8 mouse cellular contexts compared by ENCODE assay signal in genomic region chr12:99329301-99330257, GRCm38 (mm10).
DNase-seq lines count a peak whose midpoint lies in the region; ATAC-seq and TF ChIP-seq lines count a peak whose summit lies in the region.

No protein-coding gene starts in this region.

- 0 out of 2 replicates have a peak overlapping the region, but pooled peaks have one; percentile 13 for H3K4me2 ChIP-seq in hindbrain, embryonic 15.5 days
- no peak overlapping the region for H3K4me2 ChIP-seq in neural tube, embryonic 15.5 days

- no peak overlapping the region for H3K9ac ChIP-seq in hindbrain, embryonic 15.5 days
- no peak overlapping the region for H3K9ac ChIP-seq in neural tube, embryonic 15.5 days (replicated peaks)

- TF ChIP-seq POLR2A in brain, embryonic 14.5 days (IDR thresholded peaks at IDR 0.05; ENCODE audit: borderline replicate concordance, extremely low read depth, insufficient read depth, insufficient read length, poor library complexity, severe bottlenecking) = no peak

- ATAC-seq in hindbrain, embryonic 15.5 days (ENCODE audit: low FRiP score, low read depth) = peak; percentile 50
- ATAC-seq in neural tube, embryonic 15.5 days (ENCODE audit: low FRiP score) = 0 out of 2 replicates have a peak, but pooled peaks have one; percentile 32

- TF ChIP-seq CTCF in brain, embryonic 14.5 days (IDR thresholded peaks at IDR 0.05; ENCODE audit: borderline replicate concordance, extremely low read depth, insufficient read depth, insufficient read length) = no peak
- TF ChIP-seq CTCF in left cerebral cortex, adult 2 months (IDR thresholded peaks at IDR 0.05) = no peak

- H3K27ac ChIP-seq in hindbrain, embryonic 15.5 days (replicated peaks) = peak overlapping the region; percentile 27; the same call in 1 of the 2 replicates
- H3K27ac ChIP-seq in neural tube, embryonic 15.5 days (replicated peaks) = peak overlapping the region; percentile 49
- no peak overlapping the region for H3K27ac ChIP-seq in left cerebral cortex, adult 2 months

- no peak overlapping the region for H3K4me3 ChIP-seq in hindbrain, embryonic 15.5 days
- H3K4me3 ChIP-seq in neural tube, embryonic 15.5 days (replicated peaks) = no peak overlapping the region
- H3K4me3 ChIP-seq in left cerebral cortex, adult 2 months = no peak overlapping the region

- H3K9me3 ChIP-seq in hindbrain, embryonic 15.5 days = no peaks in the 10 kb centered on the region
- no peaks in the 10 kb centered on the region for H3K9me3 ChIP-seq in neural tube, embryonic 15.5 days (replicated peaks)

- H3K27me3 ChIP-seq in hindbrain, embryonic 15.5 days = no peaks in the 10 kb centered on the region
- no peaks in the 10 kb centered on the region for H3K27me3 ChIP-seq in neural tube, embryonic 15.5 days (replicated peaks)

- peak; percentile 53 to 55 for DNase-seq in cerebellum, adult 18-20 months
- DNase-seq in cerebellum, adult 9-10 months = no peak
- DNase-seq in brain, embryonic 14.5 days (ENCODE audit: low read depth) = peak; percentile 89
- no peak for DNase-seq in right cerebral cortex, postnatal 36 days (ENCODE audit: low spot score in 2 of 2)
- DNase-seq in spleen, postnatal 4 days (ENCODE audit: low spot score in 2 of 2) = no peak
- no peak for DNase-seq in left cerebral cortex, adult 2 months (ENCODE audit: extremely low spot score in 1 of 2, low spot score in 2 of 2)

- H3K36me3 ChIP-seq in hindbrain, embryonic 15.5 days = no peaks in the 10 kb centered on the region
- no peaks in the 10 kb centered on the region for H3K36me3 ChIP-seq in neural tube, embryonic 15.5 days

- intact Hi-C loops in left cerebral cortex, adult 2 months (cut with DNase I) = loop anchor here (5.0 kb wide), 1 partner anchor 63 kb away; no protein-coding TSS in a partner anchor

- 8% methylated on average over 20 of the region's 20 CpGs for WGBS in hindbrain, embryonic 15.5 days
- WGBS in neural tube, embryonic 15.5 days = 11% methylated on average over 20 of the region's 20 CpGs

- H3K4me1 ChIP-seq in hindbrain, embryonic 15.5 days (replicated peaks) = peaks cover 67% of the 10 kb centered on the region
- H3K4me1 ChIP-seq in neural tube, embryonic 15.5 days = peaks cover 75% of the 10 kb centered on the region

Comparison
In these comparisons a context has a peak if more than half of its experiments do, and no peak if none do; other contexts are left out.
1. DNase-seq: peak in cerebellum, adult 18-20 months (2 of 2) and brain, embryonic 14.5 days (single experiment); none in cerebellum, adult 9-10 months (single experiment), right cerebral cortex, postnatal 36 days (0 of 2), spleen, postnatal 4 days (0 of 2) and left cerebral cortex, adult 2 months (0 of 2).